Mouse (Mus musculus) gastrocnemius, postnatal 10 days (tissue): Measurements from ENCODE around the gene Gm33543. TPM values are rescaled to one million over a fixed set of nuclear protein-coding genes. Genes with fewer than 3 reads are reported as not detected.

Experiments
- DNase-seq: peaks from one replicate; pipeline ENCODE4 v3.0.0; 2021; ENCODE audit warnings: mixed read lengths
- long read RNA-seq, 2 experiments: library from polyadenylated mRNA; stranded (forward); transcript quantifications; one replicate each; pipeline ENCODE4 v2.0.0; 2021
- total RNA-seq, 2 experiments: library from RNA; stranded (reverse); gene quantifications; 2 replicates each; pipeline ENCODE4 v1.2.3; 2021

Gm33543 gene
- under 1 TPM; 0.18 to 0.49 TPM for total RNA-seq
- long read RNA-seq, experiment 1 = 0 reads
- long read RNA-seq, experiment 2 = 0 reads

- no peak for DNase-seq
Observed at GRCm38 (mm10) chr10:95842789-95843637, at the start of gene Gm33543. Gm33543 (minus strand) TSS chr10:95842930.

GRCm38 (mm10) chr10:95892132-95892531 lies 49.4 kb upstream of the Gm33543 start:
- no peak for DNase-seq

- no peak for DNase-seq
Observed at GRCm38 (mm10) chr10:95891214-95891960, 48.7 kb upstream of the Gm33543 start.

- no peak for DNase-seq
Observed at GRCm38 (mm10) chr10:95883761-95884517, 41.2 kb upstream of the Gm33543 start.

- no peak for DNase-seq
Observed at GRCm38 (mm10) chr10:95882036-95882435, 39.3 kb upstream of the Gm33543 start.

- DNase-seq = no peak
Observed at GRCm38 (mm10) chr10:95879983-95880934, 37.5 kb upstream of the Gm33543 start.

GRCm38 (mm10) chr10:95870782-95871181 lies 28.1 kb upstream of the Gm33543 start:
- DNase-seq = no peak

- DNase-seq = no peak
Observed at GRCm38 (mm10) chr10:95868348-95868747, 25.6 kb upstream of the Gm33543 start.

- no peak for DNase-seq
Observed at GRCm38 (mm10) chr10:95867596-95867995, 24.9 kb upstream of the Gm33543 start.

GRCm38 (mm10) chr10:95864349-95865124 lies 21.8 kb upstream of the Gm33543 start:
- DNase-seq = no peak

GRCm38 (mm10) chr10:95862664-95863063 lies 19.9 kb upstream of the Gm33543 start:
- DNase-seq = no peak

- DNase-seq = no peak
Observed at GRCm38 (mm10) chr10:95858164-95858563, 15.4 kb upstream of the Gm33543 start.

- DNase-seq = no peak
Observed at GRCm38 (mm10) chr10:95855411-95855810, 12.7 kb upstream of the Gm33543 start.

- no peak for DNase-seq
Observed at GRCm38 (mm10) chr10:95850504-95850903, 7.8 kb upstream of the Gm33543 start.

GRCm38 (mm10) chr10:95846739-95847138 lies 4.0 kb upstream of the Gm33543 start:
- no peak for DNase-seq

GRCm38 (mm10) chr10:95846281-95846680 lies 3.6 kb upstream of the Gm33543 start:
- DNase-seq = no peak

- DNase-seq = no peak
Observed at GRCm38 (mm10) chr10:95843878-95844277, 1.1 kb upstream of the Gm33543 start.

GRCm38 (mm10) chr10:95841241-95841640 lies 1.5 kb downstream of the Gm33543 start:
- DNase-seq = no peak

- no peak for DNase-seq
Observed at GRCm38 (mm10) chr10:95839803-95840202, 2.9 kb downstream of the Gm33543 start.

GRCm38 (mm10) chr10:95839036-95839435 lies 3.7 kb downstream of the Gm33543 start:
- DNase-seq = no peak
